Mouse (Mus musculus) small intestine, adult 2 months (tissue): ENCODE data around the gene Phf5a.

Experiments used
- CTCF ChIP-seq: fragments of 200-500 bp; IDR thresholded peaks from 2 replicates; pipeline ENCODE4 v1.5.1; 2012; ENCODE audit warnings: low read depth, mild to moderate bottlenecking, control low read depth, inconsistent platforms, low read length, moderate library complexity, mixed read lengths; ENCODE audit not compliant: insufficient replicate concordance, insufficient read length; ENCODE audit errors: extremely low read depth
- POLR2A ChIP-seq: fragments of 200-500 bp; IDR thresholded peaks from 2 replicates; pipeline ENCODE4 v1.6.1; 2012; ENCODE audit warnings: low read depth, mild to moderate bottlenecking, control low read depth, inconsistent platforms, low read length, moderate library complexity

- no peak for TF ChIP-seq CTCF
- TF ChIP-seq POLR2A: no peak
Measured at GRCm38 (mm10) chr15:81833481-81833880, 38.2 kb downstream of the Phf5a start.
